Mouse (Mus musculus) 3T3-L1 (cell line): Measurements from ENCODE around the gene Magt1.
"Not testable (repeated sequence)": the region's sequence is repeated elsewhere in the genome, so short reads cannot be mapped to it uniquely, and the experiment has no call there.

Source experiments
- DNase-seq: peaks from one replicate; pipeline ENCODE4 v3.0.0-alpha.2; 2015; ENCODE audit warnings: low read depth, low spot score

Magt1 gene

GRCm38 (mm10) chrX:105953999-105954398 lies 57.7 kb downstream of the Magt1 start:
- no peak for DNase-seq

- DNase-seq = no peak
Observed at GRCm38 (mm10) chrX:105946357-105946756, 65.3 kb downstream of the Magt1 start.

- peak; percentile 14 for DNase-seq
Observed at GRCm38 (mm10) chrX:105939245-105939644, 72.5 kb downstream of the Magt1 start.

- DNase-seq = no peak
Observed at GRCm38 (mm10) chrX:105937736-105938135, 74.0 kb downstream of the Magt1 start.

- no peak for DNase-seq
Observed at GRCm38 (mm10) chrX:105934341-105934740, 77.4 kb downstream of the Magt1 start.

- no peak for DNase-seq
Observed at GRCm38 (mm10) chrX:105929478-105930038, 82.1 kb downstream of the Magt1 start.

- DNase-seq = peak; percentile 90
Observed at GRCm38 (mm10) chrX:105928861-105929477, 82.7 kb downstream of the Magt1 start, which contains the start of gene Atrx. Gene Atrx (minus strand): TSS chrX:105929403.

- peak; percentile 36 for DNase-seq
Observed at GRCm38 (mm10) chrX:105927941-105928860, 83.5 kb downstream of the Magt1 start.

- DNase-seq = no peak
Observed at GRCm38 (mm10) chrX:105926121-105926735, 85.5 kb downstream of the Magt1 start.

- DNase-seq = no peak
Observed at GRCm38 (mm10) chrX:105924326-105925070, 87.2 kb downstream of the Magt1 start.

- DNase-seq = no peak
Observed at GRCm38 (mm10) chrX:105923896-105924295, 87.8 kb downstream of the Magt1 start.

GRCm38 (mm10) chrX:105922986-105923385 lies 88.7 kb downstream of the Magt1 start:
- not testable (repeated sequence) for DNase-seq

- DNase-seq = peak; percentile 52
Observed at GRCm38 (mm10) chrX:105921421-105921820, 90.3 kb downstream of the Magt1 start.
